Mouse (Mus musculus) cortical plate, adult 2 months (tissue): Measurements from ENCODE around the gene Mrpl39.

ENCODE experiments used
- CTCF ChIP-seq: fragments of 200-500 bp; IDR thresholded peaks from 2 replicates; pipeline ENCODE4 v1.5.1; 2011; ENCODE audit warnings: mild to moderate bottlenecking, control low read depth, low read length; ENCODE audit not compliant: insufficient read depth; ENCODE audit errors: extremely low read depth
- POLR2A ChIP-seq: fragments of 200-500 bp; IDR thresholded peaks from 2 replicates; pipeline ENCODE4 v1.6.1; 2011; ENCODE audit warnings: mild to moderate bottlenecking, low read length, control low read depth; ENCODE audit not compliant: insufficient read depth; ENCODE audit errors: extremely low read depth

DNA sequence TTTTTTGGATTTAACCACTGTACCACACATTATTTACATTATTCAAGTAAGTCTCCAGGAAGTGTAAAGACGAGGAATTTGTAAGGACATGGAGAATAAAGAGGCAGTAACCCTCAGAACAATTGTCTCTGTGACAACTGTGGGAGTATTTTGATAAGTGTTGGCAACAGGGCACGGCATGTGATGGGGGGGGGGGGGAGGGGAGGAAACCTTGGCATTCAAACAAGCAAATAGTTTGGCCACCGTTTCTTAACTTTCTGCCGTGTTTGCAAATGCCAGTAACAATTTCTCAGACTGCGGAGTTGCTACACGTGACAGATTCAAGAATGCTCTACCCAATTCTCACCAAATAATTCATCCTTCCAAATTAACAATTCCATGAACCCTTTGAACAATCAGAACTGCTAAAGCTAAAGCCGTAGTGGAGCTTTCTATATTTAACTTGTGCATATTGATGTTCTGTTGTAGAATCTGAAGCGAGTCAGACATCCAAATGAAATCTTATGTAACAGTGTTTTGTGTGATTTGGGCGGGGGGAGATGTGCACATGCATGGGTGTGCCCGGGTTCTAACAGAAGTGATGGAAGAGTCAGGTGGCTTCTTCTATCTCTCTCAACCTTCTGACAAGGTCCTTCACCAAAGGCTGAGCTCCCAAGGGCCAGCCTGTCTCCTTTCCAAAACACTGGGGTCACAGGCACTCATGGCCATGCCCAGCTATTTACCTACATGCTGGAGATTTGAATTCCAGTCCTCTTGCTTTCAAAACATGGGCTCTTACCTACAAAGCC is 9.4 kb upstream of the Mrpl39 start:
- TF ChIP-seq POLR2A (no peak), CTCF (no peak)
